Mouse (Mus musculus) hindbrain, embryonic 15.5 days (tissue): ENCODE measurements around the gene Kcnt2. TPM values are rescaled to one million over a fixed set of nuclear protein-coding genes. Genes with fewer than 3 reads are reported as not detected.

Experiments
- ATAC-seq: fragments of 200-750 bp; cut with Nextera tagmentation; 2 replicates; pipeline ENCODE4 v1.8.0; 2017; ENCODE audit warnings: low read depth, moderate number of reproducible peaks, moderate TSS enrichment; ENCODE audit not compliant: low FRiP score
- H3K27ac ChIP-seq: fragments of 300-500 bp; sonication (generic); replicated peaks from 2 replicates; pipeline ENCODE4 v1.5.1; 2015; ENCODE audit warnings: mild to moderate bottlenecking, inconsistent platforms
- H3K27me3 ChIP-seq: fragments of 300-500 bp; sonication (generic); 2 replicates; pipeline ENCODE4 v1.6.1; 2015; ENCODE audit warnings: control low read depth, inconsistent platforms
- H3K36me3 ChIP-seq: fragments of 300-500 bp; sonication (generic); 2 replicates; pipeline ENCODE4 v1.6.1; 2015; ENCODE audit warnings: control low read depth, inconsistent platforms
- H3K4me1 ChIP-seq: fragments of 300-500 bp; sonication (generic); replicated peaks from 2 replicates; pipeline ENCODE4 v1.6.1; 2015; ENCODE audit warnings: control low read depth, inconsistent platforms
- H3K4me2 ChIP-seq: fragments of 300-500 bp; sonication (generic); 2 replicates; pipeline ENCODE4 v1.6.1; 2015; ENCODE audit warnings: moderate library complexity, mild to moderate bottlenecking, inconsistent platforms
- H3K4me3 ChIP-seq: fragments of 300-500 bp; sonication (generic); 2 replicates; pipeline ENCODE4 v1.5.1; 2015; ENCODE audit warnings: mild to moderate bottlenecking, inconsistent platforms
- H3K9ac ChIP-seq: fragments of 300-500 bp; sonication (generic); 2 replicates; pipeline ENCODE4 v1.6.1; 2015; ENCODE audit warnings: inconsistent platforms
- H3K9me3 ChIP-seq: fragments of 300-500 bp; sonication (generic); 2 replicates; pipeline ENCODE4 v1.6.1; 2016; ENCODE audit warnings: control low read depth, inconsistent platforms
- whole genome bisulfite sequencing: fragments of 180-500 bp; shearing (Covaris S2); methylation state at CpG from one replicate; pipeline ENCODE4 v1.1.7; 2015; 5-methylcytosine and 5-hydroxymethylcytosine counted together
- polyA plus RNA-seq: library from polyadenylated mRNA; unstranded; fragments of >200 nt; fragmentation: Nextera tagmentation; extraction: Ambion mirVana; gene quantifications from 2 replicates; pipeline ENCODE4 v1.2.1, GENCODE M21; 2015

Gene Kcnt2
- polyA plus RNA-seq, 1 experiment from 2014 or later: 2.8 TPM

DNA sequence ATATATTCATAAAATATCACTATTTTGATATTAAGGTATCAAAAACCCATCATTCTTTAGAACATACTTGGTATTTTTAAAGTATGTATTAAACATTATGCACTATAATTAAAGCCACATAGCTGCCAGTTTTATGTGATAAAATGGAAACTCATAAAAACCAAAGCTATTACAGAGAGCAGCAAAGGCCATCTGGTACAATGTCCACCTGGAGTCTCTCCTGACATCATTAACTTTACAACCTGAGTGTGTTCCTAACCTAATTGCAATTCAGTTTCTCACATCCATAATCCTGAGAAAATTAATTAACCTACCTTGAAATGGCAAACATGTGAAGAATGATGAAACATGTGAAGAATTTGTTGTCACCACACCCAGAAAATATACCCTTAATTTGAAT, 288.9 kb downstream of the Kcnt2 start:
- H3K27me3 ChIP-seq: no peaks in the 10 kb centered on the region
- H3K36me3 ChIP-seq: no peaks in the 10 kb centered on the region
- no peak overlapping the region for H3K4me3 ChIP-seq
- no peak for ATAC-seq
- no peak overlapping the region for H3K9ac ChIP-seq
- no peak overlapping the region for H3K4me2 ChIP-seq
- no peak overlapping the region for H3K27ac ChIP-seq
- H3K4me1 ChIP-seq: no peaks in the 10 kb centered on the region
- no peaks in the 10 kb centered on the region for H3K9me3 ChIP-seq

DNA sequence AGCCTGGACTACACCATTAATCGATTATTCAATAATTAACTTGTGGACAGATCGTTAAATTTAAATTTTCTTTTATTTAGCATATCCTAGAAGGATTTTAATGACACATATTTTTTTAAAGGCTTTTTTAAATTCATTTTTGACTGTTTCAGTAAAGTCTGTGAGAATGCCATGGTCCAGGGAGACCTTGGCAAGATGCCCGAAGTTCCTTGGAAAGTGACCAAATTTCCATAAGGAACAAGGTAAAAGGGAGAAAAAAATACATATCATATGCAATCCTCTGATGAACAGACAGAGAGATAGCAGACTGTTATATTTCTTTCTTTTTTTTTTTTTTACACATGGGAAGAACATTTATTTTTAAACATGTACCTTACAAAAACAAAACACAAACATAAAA, 296.1 kb downstream of the Kcnt2 start:
- Histone ChIP-seq H3K9ac (no peak overlapping the region), H3K27ac (no peak overlapping the region), H3K9me3 (no peaks in the 10 kb centered on the region), H3K4me1 (no peaks in the 10 kb centered on the region), H3K36me3 (no peaks in the 10 kb centered on the region), H3K4me2 (no peak overlapping the region), H3K4me3 (no peak overlapping the region), H3K27me3 (no peaks in the 10 kb centered on the region)
- ATAC-seq: no peak
- WGBS: 92% methylated on average over 3 of the region's 3 CpGs

DNA sequence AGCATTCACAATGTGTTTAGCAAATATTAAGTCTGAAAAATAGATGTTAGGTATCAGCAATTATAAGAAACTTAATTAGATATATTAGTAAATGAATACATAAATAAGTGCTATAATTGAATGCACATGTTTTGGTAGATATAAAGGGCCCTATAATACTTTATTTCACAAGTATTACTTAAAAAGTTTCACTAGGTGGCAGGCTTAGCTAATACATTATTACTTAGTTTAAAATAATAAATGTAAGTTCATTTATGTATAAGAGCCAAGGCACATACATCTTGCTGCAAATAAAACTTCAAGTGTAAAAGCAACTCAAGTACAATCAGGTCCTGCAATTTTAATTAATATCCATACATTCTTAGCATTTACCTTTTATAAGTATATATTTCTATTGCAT, 302.8 kb downstream of the Kcnt2 start:
- no peaks in the 10 kb centered on the region for H3K36me3 ChIP-seq
- ATAC-seq: no peak
- H3K27me3 ChIP-seq: no peaks in the 10 kb centered on the region

DNA sequence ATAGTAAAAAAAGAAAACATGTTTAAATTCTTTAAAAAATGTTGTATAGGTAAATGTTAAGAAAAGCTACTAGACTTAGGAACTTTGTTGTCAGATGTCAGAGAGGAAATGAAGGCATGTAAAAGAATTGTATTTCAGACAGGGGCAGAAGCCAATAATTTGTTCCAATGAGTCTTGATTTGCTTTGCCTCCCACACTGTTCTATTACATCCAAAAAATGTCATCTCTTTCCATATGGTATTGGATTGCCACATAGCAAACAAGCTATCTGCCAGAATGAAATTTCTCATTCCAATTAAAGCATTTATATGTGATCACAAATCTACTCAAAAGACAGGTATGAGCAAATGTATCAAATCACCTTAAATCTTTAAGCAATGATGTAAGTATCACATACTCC, 314.8 kb downstream of the Kcnt2 start:
- H3K4me2 ChIP-seq: no peak overlapping the region
- H3K36me3 ChIP-seq: no peaks in the 10 kb centered on the region
- H3K4me1 ChIP-seq: no peaks in the 10 kb centered on the region
- no peak overlapping the region for H3K4me3 ChIP-seq
- ATAC-seq: no peak
- no peak overlapping the region for H3K9ac ChIP-seq
- H3K27me3 ChIP-seq: no peaks in the 10 kb centered on the region
- no peaks in the 10 kb centered on the region for H3K9me3 ChIP-seq
- H3K27ac ChIP-seq: no peak overlapping the region

More for the DNA sequence above, 302.8 kb downstream of the Kcnt2 start:
- no peak overlapping the region for H3K27ac ChIP-seq
- no peak overlapping the region for H3K4me3 ChIP-seq
- no peak overlapping the region for H3K9ac ChIP-seq
- H3K9me3 ChIP-seq: no peaks in the 10 kb centered on the region
- H3K4me2 ChIP-seq: no peak overlapping the region
- H3K4me1 ChIP-seq: no peaks in the 10 kb centered on the region

DNA sequence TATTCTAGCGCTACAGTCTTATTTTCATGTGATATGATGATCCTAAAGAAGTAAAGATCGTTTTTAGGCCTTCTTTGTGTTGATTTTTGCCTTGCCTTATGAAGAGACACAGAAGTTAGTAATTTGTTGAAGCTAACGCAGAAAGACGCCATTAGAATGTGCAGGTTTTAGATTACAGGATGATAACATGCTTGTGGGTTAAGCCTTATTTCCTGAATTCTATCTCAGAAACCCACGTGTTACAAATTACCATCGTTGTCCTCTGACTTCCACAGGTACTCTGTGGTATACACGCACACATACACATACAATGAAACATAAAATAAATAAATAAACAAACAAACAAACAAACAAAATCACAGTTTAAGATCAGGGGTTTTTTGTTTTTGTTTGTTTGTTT, 326.2 kb downstream of the Kcnt2 start:
- no peaks in the 10 kb centered on the region for H3K9me3 ChIP-seq
- H3K9ac ChIP-seq: no peak overlapping the region
- H3K27ac ChIP-seq: no peak overlapping the region
- H3K4me3 ChIP-seq: no peak overlapping the region
- H3K4me2 ChIP-seq: no peak overlapping the region
- ATAC-seq: no peak
- H3K27me3 ChIP-seq: no peaks in the 10 kb centered on the region
- H3K36me3 ChIP-seq: no peaks in the 10 kb centered on the region
- H3K4me1 ChIP-seq: no peaks in the 10 kb centered on the region
- WGBS: 90% methylated on average over 7 of the region's 7 CpGs

DNA sequence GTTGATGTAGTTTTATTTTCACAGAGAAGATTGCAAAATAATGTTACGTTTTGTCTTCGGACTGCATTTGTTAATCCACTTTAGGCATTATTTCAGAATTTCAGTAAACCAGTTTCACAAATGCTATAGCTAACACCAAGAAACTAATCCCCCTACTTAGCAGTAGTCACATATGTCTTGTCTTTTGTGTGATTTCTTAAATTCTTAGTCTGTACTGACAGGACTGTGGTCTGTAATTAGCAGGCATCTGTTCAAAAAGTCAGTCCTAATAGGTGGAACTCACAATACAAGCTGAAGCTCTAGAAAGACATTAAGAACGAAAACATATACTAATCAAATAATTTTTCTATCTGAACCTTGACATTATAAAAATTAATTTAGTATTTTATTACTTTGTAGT, 332.6 kb downstream of the Kcnt2 start:
- Histone ChIP-seq H3K36me3 (no peaks in the 10 kb centered on the region), H3K9ac (no peak overlapping the region), H3K9me3 (no peaks in the 10 kb centered on the region), H3K4me3 (no peak overlapping the region), H3K4me2 (no peak overlapping the region), H3K4me1 (no peaks in the 10 kb centered on the region), H3K27me3 (no peaks in the 10 kb centered on the region), H3K27ac (no peak overlapping the region)
- ATAC-seq: no peak
- WGBS: 87% methylated on average over 3 of the region's 3 CpGs

DNA sequence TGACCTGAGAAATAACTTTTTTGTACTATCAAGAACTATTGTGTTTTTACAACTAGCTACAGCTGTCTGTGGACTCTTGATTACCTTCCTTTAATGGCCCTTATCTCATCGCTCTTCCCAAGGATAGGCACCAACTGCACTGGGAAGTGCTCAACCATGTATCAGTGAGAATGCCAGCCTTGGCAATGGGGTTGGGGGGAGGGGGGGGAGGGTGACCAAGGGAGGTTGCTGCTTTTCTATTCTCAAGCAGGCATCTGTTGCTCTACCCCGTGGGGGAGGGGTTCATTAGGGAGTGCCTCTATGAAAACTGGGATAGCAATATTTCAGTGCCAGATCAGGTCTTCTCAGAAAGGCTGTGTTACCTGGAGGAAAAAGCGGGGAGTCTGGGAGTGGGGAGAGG, 342.3 kb downstream of the Kcnt2 start:
- Histone ChIP-seq H3K4me3 (no peak overlapping the region), H3K9ac (no peak overlapping the region), H3K9me3 (no peaks in the 10 kb centered on the region), H3K36me3 (no peaks in the 10 kb centered on the region), H3K27me3 (no peaks in the 10 kb centered on the region), H3K4me2 (no peak overlapping the region), H3K27ac (no peak overlapping the region), H3K4me1 (no peaks in the 10 kb centered on the region)
- WGBS: 75% methylated on average over 3 of the region's 3 CpGs
- no peak for ATAC-seq

DNA sequence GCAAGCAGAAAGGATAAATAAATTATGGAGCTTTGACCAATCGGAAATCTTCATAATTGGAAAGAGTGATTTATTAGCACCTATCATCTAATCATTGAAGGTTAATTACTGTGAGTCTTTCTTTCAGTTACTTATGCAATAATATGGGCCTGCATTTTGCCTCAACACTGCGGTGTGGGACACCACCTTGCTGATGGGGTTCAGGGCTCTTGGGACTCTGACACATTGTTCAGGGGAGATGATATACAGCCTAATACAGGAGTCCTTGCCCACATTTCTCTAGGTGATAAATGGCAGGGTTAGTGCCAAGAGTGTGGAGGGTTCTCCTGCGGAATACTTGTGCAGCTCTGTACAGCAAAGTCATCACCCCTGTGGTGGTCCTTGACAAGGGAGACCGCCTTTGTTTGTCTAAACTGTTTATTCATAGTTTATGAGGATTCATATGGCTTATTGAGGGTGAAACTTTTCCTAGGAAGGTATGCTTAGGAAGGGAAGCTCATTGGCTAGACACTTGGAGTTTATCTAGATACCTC, 362.9 kb downstream of the Kcnt2 start:
- H3K4me2 ChIP-seq: no peak overlapping the region
- no peak for ATAC-seq
- H3K36me3 ChIP-seq: no peaks in the 10 kb centered on the region
- H3K27ac ChIP-seq: no peak overlapping the region
- no peaks in the 10 kb centered on the region for H3K9me3 ChIP-seq
- WGBS: 77% methylated on average over 4 of the region's 4 CpGs
- H3K4me3 ChIP-seq: no peak overlapping the region
- H3K4me1 ChIP-seq: no peaks in the 10 kb centered on the region
- no peak overlapping the region for H3K9ac ChIP-seq
- H3K27me3 ChIP-seq: no peaks in the 10 kb centered on the region

DNA sequence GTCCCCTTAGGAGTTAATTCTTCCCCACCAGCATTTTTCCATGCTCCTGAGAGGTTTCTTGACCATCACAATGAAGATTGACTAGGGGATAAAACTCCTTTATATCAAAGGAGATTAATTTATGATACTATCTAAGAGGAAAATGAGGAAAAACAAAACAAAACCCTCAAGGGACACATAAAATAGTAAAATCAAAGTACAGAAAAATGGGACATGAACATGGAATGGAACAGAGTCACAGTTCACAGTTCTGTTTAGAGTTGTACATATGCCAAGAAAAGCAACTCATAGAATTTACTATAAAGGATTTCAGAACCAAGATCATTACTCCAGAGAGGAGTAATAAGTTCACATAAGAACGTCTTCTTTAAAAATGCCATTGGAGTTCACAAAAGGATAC, 367.1 kb downstream of the Kcnt2 start:
- Histone ChIP-seq H3K27ac (no peak overlapping the region), H3K4me3 (no peak overlapping the region), H3K9me3 (no peaks in the 10 kb centered on the region), H3K9ac (no peak overlapping the region), H3K36me3 (no peaks in the 10 kb centered on the region), H3K4me1 (no peaks in the 10 kb centered on the region), H3K27me3 (no peaks in the 10 kb centered on the region), H3K4me2 (no peak overlapping the region)
- 71% methylated on average over 1 of the region's 1 CpGs for WGBS
- ATAC-seq: no peak

DNA sequence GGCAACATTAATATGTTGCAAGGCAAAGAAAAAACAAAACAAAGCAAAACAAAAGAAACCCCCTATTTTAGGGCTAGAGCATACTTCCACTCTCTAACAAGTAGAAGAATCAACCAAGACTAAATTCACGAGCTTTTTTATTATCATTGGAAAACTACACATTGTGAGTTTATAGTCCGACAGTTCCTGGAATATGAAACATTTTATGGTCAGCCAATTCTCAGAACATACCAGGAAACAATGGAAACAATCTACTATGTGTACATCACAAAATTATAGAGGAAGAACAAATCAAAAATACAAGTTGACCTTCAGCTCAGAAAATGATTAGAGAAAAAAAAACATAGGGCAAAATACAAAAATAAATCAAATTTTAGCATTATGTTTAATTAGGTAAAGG, 368.9 kb downstream of the Kcnt2 start:
- Histone ChIP-seq H3K36me3 (no peaks in the 10 kb centered on the region), H3K4me2 (no peak overlapping the region), H3K4me3 (no peak overlapping the region), H3K9ac (no peak overlapping the region), H3K27ac (no peak overlapping the region), H3K9me3 (no peaks in the 10 kb centered on the region), H3K4me1 (no peaks in the 10 kb centered on the region), H3K27me3 (no peaks in the 10 kb centered on the region)
- WGBS: 82% methylated on average over 2 of the region's 2 CpGs
- no peak for ATAC-seq

DNA sequence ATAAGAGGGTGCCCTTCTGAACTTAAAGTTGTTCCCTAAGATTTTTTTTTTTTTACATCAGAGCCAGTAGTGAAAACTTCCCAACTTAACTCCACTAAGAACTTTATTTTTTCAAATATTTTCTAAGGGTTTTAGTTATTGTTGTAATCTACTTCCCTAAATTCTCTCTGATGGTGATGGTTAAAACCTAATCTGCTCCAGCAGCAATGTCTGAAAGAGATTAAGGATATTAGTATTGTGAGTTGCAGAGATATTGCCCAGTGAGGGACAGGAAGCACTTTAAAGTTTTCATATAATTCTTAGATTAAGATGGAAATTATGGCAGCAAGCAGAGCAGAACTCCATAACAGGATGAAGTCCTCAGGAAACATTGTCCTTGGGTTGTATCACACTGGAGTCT, 372.2 kb downstream of the Kcnt2 start:
- H3K4me3 ChIP-seq: no peak overlapping the region
- ATAC-seq: no peak

DNA sequence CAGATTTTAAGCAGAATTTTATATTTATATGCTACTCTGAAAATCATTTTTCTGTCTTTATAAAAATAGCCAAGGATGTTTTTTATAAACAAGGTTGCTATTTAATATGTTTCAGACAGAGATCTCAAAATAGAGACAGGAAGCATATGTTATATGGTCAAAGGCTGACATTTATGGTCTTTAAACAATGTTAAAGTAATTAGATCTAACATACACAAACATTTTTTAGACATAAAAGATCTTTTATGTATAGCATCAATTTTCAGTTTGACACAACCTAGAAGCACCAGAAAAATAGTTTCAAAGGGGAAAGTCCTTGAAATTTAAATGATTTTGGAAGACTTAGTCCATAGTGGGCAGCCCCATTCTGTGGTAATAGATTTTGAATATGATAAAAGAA, 379.0 kb downstream of the Kcnt2 start:
- Histone ChIP-seq H3K27ac (no peak overlapping the region), H3K36me3 (no peaks in the 10 kb centered on the region), H3K4me2 (no peak overlapping the region), H3K9ac (no peak overlapping the region), H3K4me1 (no peaks in the 10 kb centered on the region), H3K4me3 (no peak overlapping the region), H3K9me3 (no peaks in the 10 kb centered on the region), H3K27me3 (no peaks in the 10 kb centered on the region)
- ATAC-seq: no peak

More for the DNA sequence above, 372.2 kb downstream of the Kcnt2 start:
- Histone ChIP-seq H3K9me3 (no peaks in the 10 kb centered on the region), H3K4me2 (no peak overlapping the region), H3K4me1 (no peaks in the 10 kb centered on the region), H3K27me3 (no peaks in the 10 kb centered on the region), H3K36me3 (no peaks in the 10 kb centered on the region), H3K9ac (no peak overlapping the region), H3K27ac (no peak overlapping the region)

DNA sequence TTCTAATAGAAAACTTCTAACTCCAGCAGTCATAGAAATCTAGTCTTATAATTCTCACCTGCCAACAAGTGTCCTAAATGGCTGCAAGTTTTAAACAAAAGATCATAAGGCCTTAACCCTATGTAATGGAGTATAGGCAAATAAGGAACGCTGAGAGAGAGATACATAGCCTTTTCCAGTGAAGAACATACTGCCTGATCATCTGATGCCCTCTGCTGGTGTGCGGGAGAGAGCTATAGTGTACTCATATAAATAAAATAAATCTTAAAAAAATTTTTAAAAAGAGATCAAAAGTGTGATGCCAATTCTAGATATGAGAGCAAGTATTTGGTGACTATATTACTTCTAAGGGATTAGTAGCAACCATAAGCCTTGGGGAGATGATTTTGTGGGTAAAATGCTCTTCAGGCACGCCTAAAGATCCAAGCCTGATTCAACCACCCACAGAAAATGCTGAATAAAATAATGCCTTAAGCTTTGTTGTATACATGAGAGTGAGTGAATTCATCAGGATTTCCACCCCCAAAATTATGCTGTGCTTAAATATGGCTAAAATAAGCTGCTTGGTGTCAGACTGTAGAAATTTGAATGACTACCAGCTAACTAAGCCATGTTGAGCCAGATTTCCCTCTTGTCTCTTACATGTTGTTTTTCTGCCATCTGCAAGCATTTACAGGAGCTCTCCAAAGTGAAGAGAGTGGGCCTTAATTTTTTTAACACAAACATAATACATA, 413.8 kb downstream of the Kcnt2 start:
- no peak for ATAC-seq
- Histone ChIP-seq H3K27ac (no peak overlapping the region), H3K4me3 (no peak overlapping the region), H3K27me3 (no peaks in the 10 kb centered on the region), H3K9me3 (no peaks in the 10 kb centered on the region), H3K9ac (no peak overlapping the region), H3K4me1 (no peaks in the 10 kb centered on the region), H3K36me3 (no peaks in the 10 kb centered on the region), H3K4me2 (no peak overlapping the region)
- WGBS: 65% methylated on average over 3 of the region's 3 CpGs
